Comparison of ENCODE assay signal across 8 mouse cellular contexts in the genomic region with DNA sequence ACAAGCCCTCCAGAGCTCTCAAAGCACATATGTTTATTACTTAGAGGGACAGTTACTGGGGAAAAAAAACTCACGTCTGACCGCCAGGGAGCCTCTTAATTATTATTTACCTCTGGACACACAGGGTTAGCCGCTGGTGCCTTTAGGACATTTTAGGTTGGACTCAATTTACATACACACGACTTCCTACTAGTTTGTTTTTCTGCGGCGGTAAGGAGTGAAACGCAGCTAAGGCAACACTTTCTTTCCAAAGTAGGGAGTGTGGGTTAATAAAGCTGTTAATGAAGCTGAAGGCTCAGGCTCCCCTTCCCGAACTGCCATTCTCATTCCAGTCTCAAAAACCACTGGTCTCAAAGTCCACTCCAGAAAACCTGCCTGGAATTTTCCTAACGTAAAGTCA.
DNase-seq lines count a peak whose midpoint lies in the region; ATAC-seq and TF ChIP-seq lines count a peak whose summit lies in the region.

No protein-coding gene starts in this region.

- no peaks in the 10 kb centered on the region for H3K9me3 ChIP-seq in ES-Bruce4 (replicated peaks; ENCODE audit: control insufficient read depth, insufficient read depth, low read length, poor library complexity, severe bottlenecking)
- H3K9me3 ChIP-seq in hindbrain, embryonic 10.5 days, result 0 out of 2 replicates have a peak, but pooled peaks cover 5% of the 10 kb centered on the region
- no peaks in the 10 kb centered on the region for H3K9me3 ChIP-seq in liver, embryonic 16.5 days (replicated peaks; ENCODE audit: control insufficient read depth, low read length)

- peak in 1 of 2 experiments; percentile 37 for DNase-seq in heart, adult 2 months
- DNase-seq in heart, adult 9 months (ENCODE audit: low spot score in 2 of 2), result no peak
- no peak for DNase-seq in hindbrain, embryonic 10.5 days (ENCODE audit: low spot score)
- no peak for DNase-seq in gastrocnemius, postnatal 10 days
- no peak for DNase-seq in layer of hippocampus, postnatal 14 days (ENCODE audit: low spot score in 2 of 2)

- intact Hi-C loops in heart, adult 2 months (cut with DNase I), result loop anchor here (2.0 kb wide), 1 partner anchor 45 kb away; no protein-coding TSS in a partner anchor

- TF ChIP-seq EP300 in heart, adult 2 months (IDR thresholded peaks at IDR 0.05; ENCODE audit: insufficient read depth, low read depth, low read length), result no peak
- no peak for TF ChIP-seq EP300 in ES-Bruce4 (IDR thresholded peaks at IDR 0.05; ENCODE audit: insufficient read depth, low read depth, low read length)

- no peaks in the 10 kb centered on the region for H3K27me3 ChIP-seq in heart, adult 2 months (ENCODE audit: control insufficient read depth, insufficient read depth, low read length)
- H3K27me3 ChIP-seq in ES-Bruce4 (ENCODE audit: control insufficient read depth, insufficient read depth, low read length, poor library complexity, severe bottlenecking), result no peaks in the 10 kb centered on the region
- no peaks in the 10 kb centered on the region for H3K27me3 ChIP-seq in hindbrain, embryonic 10.5 days (ENCODE audit: insufficient read depth, poor library complexity, severe bottlenecking)
- no peaks in the 10 kb centered on the region for H3K27me3 ChIP-seq in liver, embryonic 16.5 days (ENCODE audit: control insufficient read depth, insufficient read depth, low read depth, low read length)

- peak overlapping the region; percentile 81 for H3K9ac ChIP-seq in heart, adult 2 months (ENCODE audit: low read depth, low read length)
- H3K9ac ChIP-seq in ES-Bruce4 (ENCODE audit: low read depth, poor library complexity, severe bottlenecking), result peak overlapping the region; percentile 87
- peak overlapping the region; percentile 44 for H3K9ac ChIP-seq in liver, embryonic 16.5 days (ENCODE audit: low read depth, low read length)

- H3K4me1 ChIP-seq in heart, adult 2 months (ENCODE audit: control insufficient read depth, insufficient read depth, low read length), result peaks cover 26% of the 10 kb centered on the region
- peaks cover 7% of the 10 kb centered on the region for H3K4me1 ChIP-seq in ES-Bruce4 (ENCODE audit: control insufficient read depth, insufficient read depth, low read length)
- H3K4me1 ChIP-seq in hindbrain, embryonic 10.5 days (replicated peaks), result peaks cover 48% of the 10 kb centered on the region
- H3K4me1 ChIP-seq in liver, embryonic 16.5 days (ENCODE audit: control insufficient read depth, low read depth, low read length), result peaks cover 4% of the 10 kb centered on the region

- 2% methylated on average over 9 of the region's 9 CpGs for WGBS in heart, adult 2 months
- 1% methylated on average over 9 of the region's 9 CpGs for whole genome bisulfite sequencing in hindbrain, embryonic 10.5 days
- WGBS in liver, embryonic 16.5 days (ENCODE audit: insufficient replicate concordance), result 4% methylated on average over 9 of the region's 9 CpGs

- H3K4me2 ChIP-seq in liver, embryonic 16.5 days (ENCODE audit: low read depth, low read length), result peak overlapping the region; percentile 37

- peak overlapping the region; percentile 100 for H3K27ac ChIP-seq in heart, adult 2 months
- H3K27ac ChIP-seq in ES-Bruce4 (ENCODE audit: insufficient read depth, low read length), result peak overlapping the region; percentile 98
- peak overlapping the region; percentile 86 for H3K27ac ChIP-seq in hindbrain, embryonic 10.5 days
- peak overlapping the region; percentile 76 for H3K27ac ChIP-seq in liver, embryonic 16.5 days (ENCODE audit: low read length)

- H3K36me3 ChIP-seq in heart, adult 2 months (ENCODE audit: control insufficient read depth, insufficient read depth, low read length), result peaks cover 37% of the 10 kb centered on the region
- peaks cover 37% of the 10 kb centered on the region for H3K36me3 ChIP-seq in ES-Bruce4 (ENCODE audit: control insufficient read depth, insufficient read depth, low read length, poor library complexity, severe bottlenecking)
- H3K36me3 ChIP-seq in hindbrain, embryonic 10.5 days, result peaks cover 20% of the 10 kb centered on the region
- H3K36me3 ChIP-seq in liver, embryonic 16.5 days (ENCODE audit: control insufficient read depth, insufficient read depth), result no peaks in the 10 kb centered on the region

- H3K4me3 ChIP-seq in heart, adult 2 months, result peak overlapping the region; percentile 62
- H3K4me3 ChIP-seq in ES-Bruce4 (ENCODE audit: low read depth, low read length), result peak overlapping the region; percentile 82
- H3K4me3 ChIP-seq in hindbrain, embryonic 10.5 days, result peak overlapping the region; percentile 54
- peak overlapping the region; percentile 55 for H3K4me3 ChIP-seq in liver, embryonic 16.5 days (ENCODE audit: low read depth, low read length)

- TF ChIP-seq POLR2A in heart, adult 2 months (IDR thresholded peaks at IDR 0.05; ENCODE audit: insufficient read depth, low read depth, low read length), result no peak
- TF ChIP-seq POLR2A in ES-Bruce4 (IDR thresholded peaks at IDR 0.05; ENCODE audit: insufficient read depth, low read length), result no peak

- peaks cover 2% of the 10 kb centered on the region for H3K79me2 ChIP-seq in heart, adult 2 months (replicated peaks; ENCODE audit: control insufficient read depth, insufficient read depth, low read length)

- ATAC-seq in liver, embryonic 16.5 days (ENCODE audit: low read depth), result 0 out of 2 replicates have a peak, but pooled peaks have one; percentile 1
- ATAC-seq in megakaryocyte progenitor cell, adult 5-6 weeks (replicated peaks; ENCODE audit: poor library complexity), result no peak

- TF ChIP-seq CTCF in heart, adult 2 months (IDR thresholded peaks at IDR 0.05), result peak; percentile 31; the same call in 1 of the 2 replicates
- no peak for TF ChIP-seq CTCF in ES-Bruce4 (IDR thresholded peaks at IDR 0.05; ENCODE audit: low read depth, low read length)
